Mouse (Mus musculus) C2C12 (cell line): ENCODE results near the gene Dnajc28.

Source experiments
- CTCF ChIP-seq: IDR thresholded peaks from one replicate; pipeline ENCODE4 v1.5.1; 2011; ENCODE audit not compliant: control insufficient read depth, insufficient read depth, insufficient read length
- MYOD1 ChIP-seq: IDR thresholded peaks from one replicate; pipeline ENCODE4 v1.6.1; 2011; ENCODE audit warnings: low read depth; ENCODE audit not compliant: control insufficient read depth, insufficient read length
- USF1 ChIP-seq: IDR thresholded peaks from one replicate; pipeline ENCODE4 v1.6.1; 2011; ENCODE audit warnings: low read depth, mild to moderate bottlenecking, control low read depth, moderate library complexity

DNA sequence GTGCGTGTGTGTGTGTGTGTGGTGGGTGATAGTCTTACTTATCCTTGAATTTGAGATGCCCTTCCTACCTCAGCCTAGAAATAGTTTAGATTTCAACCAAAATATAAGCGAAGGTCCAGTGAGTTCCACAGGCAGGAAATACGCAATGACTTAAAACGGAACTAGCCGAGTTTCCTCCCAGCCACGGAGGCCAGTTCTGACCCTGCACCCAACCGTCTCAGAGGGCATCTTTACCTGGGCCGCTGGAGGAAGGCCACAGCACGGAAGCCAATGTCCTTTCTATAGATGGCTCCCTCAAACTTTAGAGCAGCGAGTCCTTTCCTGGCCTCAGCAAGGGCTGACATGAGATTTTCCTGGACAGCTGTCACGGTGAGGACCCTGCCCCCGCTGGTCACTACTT, 14.8 kb upstream of the Dnajc28 start:
- TF ChIP-seq CTCF (no peak), MYOD1 (no peak), USF1 (no peak)
